24 mouse cellular contexts compared by ENCODE assay signal in genomic region chr12:75966441-75967195, GRCm38 (mm10).
"Had no signal": no experiment of that assay in that cellular context is flagged by ENCODE, and none has a peak within 500 bp of the region (broad histone marks: within the 10 kb centered on the region; RNA-seq: fewer than 3 reads in every experiment).

No protein-coding gene starts in this region.

- H3K4me2 ChIP-seq: heart, embryonic 11.5 days; heart, embryonic 13.5 days; heart, embryonic 15.5 days; hindbrain, embryonic 13.5 days; hindbrain, embryonic 15.5 days; kidney, embryonic 15.5 days; limb, embryonic 13.5 days; limb, embryonic 15.5 days had no signal

- DNase-seq: gastrocnemius, postnatal 14 days; gastrocnemius, postnatal 36 days; heart, adult 2 months; heart, postnatal 14 days; heart, postnatal 36 days; kidney, adult 11 months; kidney, adult 2 months; kidney, adult 9 months; kidney, postnatal 14 days; kidney, postnatal 36 days; layer of hippocampus, adult 9-11 months; layer of hippocampus, postnatal 36 days; left cerebral cortex, postnatal 4 days had no signal

- H3K4me3 ChIP-seq: heart, adult 2 months; heart, embryonic 13.5 days; heart, embryonic 15.5 days; hindbrain, embryonic 13.5 days; hindbrain, embryonic 15.5 days; kidney, embryonic 15.5 days; limb, embryonic 13.5 days; limb, embryonic 15.5 days had no signal

- H3K4me1 ChIP-seq: hindbrain, embryonic 13.5 days; hindbrain, embryonic 15.5 days; kidney, embryonic 15.5 days; limb, embryonic 13.5 days; limb, embryonic 15.5 days had no signal

- H3K27ac ChIP-seq: heart, adult 2 months; heart, embryonic 13.5 days; heart, embryonic 15.5 days; hindbrain, embryonic 13.5 days; hindbrain, embryonic 15.5 days; hindbrain, postnatal 0 days; kidney, embryonic 15.5 days; kidney, postnatal 0 days; limb, embryonic 13.5 days; limb, embryonic 15.5 days had no signal

- ATAC-seq: hindbrain, postnatal 0 days; intestine, embryonic 16.5 days had no signal

- H3K9ac ChIP-seq: heart, embryonic 13.5 days; heart, embryonic 15.5 days; hindbrain, embryonic 13.5 days; hindbrain, embryonic 15.5 days; kidney, embryonic 15.5 days; limb, embryonic 13.5 days; limb, embryonic 15.5 days had no signal

- H3K9me3 ChIP-seq: heart, embryonic 13.5 days; heart, embryonic 15.5 days; hindbrain, embryonic 13.5 days; hindbrain, embryonic 15.5 days; kidney, embryonic 15.5 days; limb, embryonic 13.5 days; limb, embryonic 15.5 days had no signal

- H3K27me3 ChIP-seq: heart, embryonic 13.5 days; heart, embryonic 15.5 days; hindbrain, embryonic 13.5 days; hindbrain, embryonic 15.5 days; kidney, embryonic 15.5 days; limb, embryonic 13.5 days; limb, embryonic 15.5 days had no signal
